Mouse (Mus musculus) inflammation-experienced regulatory T-cells, adult 6 months (primary cell): Measurements from ENCODE around the gene Srsf10. TPM values are rescaled to one million over a fixed set of nuclear protein-coding genes. Genes with fewer than 3 reads are reported as not detected.

Source experiments
- ATAC-seq: one replicate; pipeline ENCODE4 v1.8.0; 2017
- polyA plus RNA-seq, 3 experiments: library from polyadenylated mRNA; unstranded; fragments of 100-300 nt; shearing (Covaris generic); gene quantifications; one replicate each; pipeline ENCODE4 v1.2.1; 2017

Srsf10 gene
- polyA plus RNA-seq = 100 to 1,000 TPM; 184 to 209 (median 207) TPM

DNA sequence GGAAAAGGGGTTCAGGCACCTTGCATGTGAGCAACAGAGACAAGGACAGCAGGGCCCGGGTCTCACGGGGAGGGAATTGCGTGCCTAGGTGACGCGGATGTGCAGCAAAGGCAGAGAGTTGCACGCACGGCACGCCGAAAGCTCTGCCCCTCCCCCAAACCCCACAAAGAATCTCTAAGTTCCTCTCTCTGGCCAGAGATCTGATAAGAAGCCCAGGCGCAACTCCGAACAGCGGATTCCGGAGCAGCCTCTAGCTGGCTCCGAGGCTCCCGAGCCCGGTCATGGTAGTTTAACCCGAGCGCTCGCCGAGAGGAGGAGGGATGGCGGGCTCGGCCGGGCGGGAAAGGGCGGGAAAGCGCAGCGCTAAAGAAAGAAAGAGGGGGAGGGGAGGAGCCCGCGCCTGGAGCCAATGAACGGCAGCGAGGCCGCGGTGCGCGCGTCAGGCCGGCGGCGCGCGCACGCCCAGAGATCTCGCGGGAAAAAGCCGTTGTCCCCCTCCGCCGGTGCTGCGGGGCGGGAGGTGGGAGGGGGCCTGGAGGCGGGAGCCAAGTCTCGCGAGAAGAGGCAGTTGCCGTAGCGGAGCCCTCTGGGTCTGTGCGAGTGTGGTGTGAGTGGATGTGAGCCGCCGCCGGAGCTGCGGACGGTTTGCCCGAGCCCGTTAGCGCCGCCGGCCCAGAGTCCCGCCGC, at the start of gene Srsf10:
TSS of gene Srsf10 (plus strand) at position 212 of the 687 bp plus-strand sequence.
- peak; percentile 86 for ATAC-seq

GRCm38 (mm10) chr4:135814896-135815295, 40.7 kb upstream of the Srsf10 start:
- ATAC-seq = peak; percentile 68

DNA sequence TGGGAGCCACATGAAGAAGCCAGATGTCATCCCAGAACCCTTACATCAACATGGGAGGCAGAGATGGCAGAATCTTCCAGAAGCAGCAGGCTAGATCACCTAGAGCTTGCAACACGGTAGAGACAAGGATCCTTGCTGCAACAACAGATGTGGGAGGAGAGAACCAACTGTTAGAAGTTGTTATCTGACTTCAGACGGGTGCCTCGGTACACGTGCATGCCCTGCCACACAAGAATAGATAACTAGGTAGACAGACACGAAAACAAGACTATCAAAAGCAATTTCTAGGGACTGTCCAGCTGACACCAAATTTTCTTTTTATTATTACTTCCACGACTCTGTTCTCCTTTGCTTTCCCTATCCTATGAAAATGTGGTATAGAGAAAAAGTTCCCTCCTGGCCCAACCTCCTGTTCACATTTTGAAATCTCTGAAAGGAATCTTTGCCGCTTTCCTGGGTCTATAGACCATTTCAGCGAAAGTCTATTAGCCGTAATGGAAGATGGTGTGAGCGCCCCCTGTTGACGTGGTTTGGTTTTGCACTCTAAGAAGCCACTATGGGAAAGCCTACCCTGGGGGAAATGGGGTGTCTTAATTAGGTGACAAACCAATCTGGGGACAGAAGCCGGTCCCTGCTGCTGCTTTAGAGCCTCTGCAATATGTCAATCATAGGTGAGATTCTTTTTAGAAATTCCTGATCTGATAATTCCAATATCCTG, 38.5 kb upstream of the Srsf10 start:
- no peak for ATAC-seq

GRCm38 (mm10) chr4:135818366-135818765, 37.2 kb upstream of the Srsf10 start:
- ATAC-seq = no peak

GRCm38 (mm10) chr4:135819826-135820526, 35.6 kb upstream of the Srsf10 start:
- no peak for ATAC-seq

DNA sequence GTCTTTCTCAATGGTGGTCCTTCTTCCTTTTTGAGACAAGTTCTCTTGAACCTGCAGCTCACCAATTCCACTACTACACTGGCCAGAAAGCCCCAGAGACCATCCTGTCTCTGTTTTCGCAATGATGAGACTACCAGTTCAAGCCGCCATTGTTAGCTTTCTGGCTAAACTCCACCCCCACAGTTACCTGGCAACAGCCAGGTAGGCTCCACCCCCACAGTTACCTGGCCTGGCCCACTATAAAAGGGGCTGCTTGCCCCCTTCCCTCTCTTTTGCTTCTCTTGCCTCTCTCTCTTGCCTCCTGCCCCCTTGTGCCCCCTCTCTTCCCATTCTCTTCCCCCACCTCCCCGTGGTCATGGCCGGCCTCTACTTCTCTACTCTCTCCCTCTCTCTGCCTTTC, 33.8 kb upstream of the Srsf10 start:
- no peak for ATAC-seq

DNA sequence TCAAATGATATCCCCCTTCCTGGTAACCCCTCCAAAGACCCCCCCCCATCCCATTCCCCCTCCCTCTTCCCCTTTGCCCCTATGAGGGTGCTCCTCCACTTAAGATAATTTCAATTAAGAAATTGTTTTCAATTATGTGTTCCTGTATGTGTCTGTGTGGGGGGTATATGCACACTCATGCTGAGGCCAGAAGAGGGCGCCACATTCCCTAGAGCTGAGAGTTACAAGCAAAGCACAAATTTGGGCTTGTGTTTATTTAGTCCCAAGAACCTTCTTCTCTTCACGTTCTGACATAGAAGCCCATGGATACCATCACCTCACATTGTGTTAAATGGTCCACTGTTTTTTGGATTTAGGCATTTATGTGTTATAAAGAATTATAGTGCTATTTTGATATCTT, 32.2 kb upstream of the Srsf10 start:
- no peak for ATAC-seq

DNA sequence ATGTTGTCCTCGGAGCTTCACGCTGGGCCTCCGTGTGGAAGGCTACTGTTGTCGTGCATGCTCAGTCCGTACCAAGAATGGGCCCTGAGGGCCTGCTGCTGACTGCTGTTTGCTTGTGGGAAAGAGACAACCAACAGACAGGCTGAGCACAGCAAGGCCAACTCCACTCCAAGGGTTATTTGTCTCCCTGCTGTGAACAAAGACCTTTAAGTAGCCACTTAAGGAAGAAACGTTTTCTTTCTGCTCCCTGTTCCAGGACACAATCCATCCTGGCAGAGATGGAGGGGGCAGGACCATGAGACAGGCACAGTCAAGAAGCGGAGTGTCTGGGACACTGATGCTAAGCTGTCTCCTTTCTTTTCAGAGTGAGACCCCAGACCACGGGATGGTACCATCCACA, 31.3 kb upstream of the Srsf10 start:
- no peak for ATAC-seq

DNA sequence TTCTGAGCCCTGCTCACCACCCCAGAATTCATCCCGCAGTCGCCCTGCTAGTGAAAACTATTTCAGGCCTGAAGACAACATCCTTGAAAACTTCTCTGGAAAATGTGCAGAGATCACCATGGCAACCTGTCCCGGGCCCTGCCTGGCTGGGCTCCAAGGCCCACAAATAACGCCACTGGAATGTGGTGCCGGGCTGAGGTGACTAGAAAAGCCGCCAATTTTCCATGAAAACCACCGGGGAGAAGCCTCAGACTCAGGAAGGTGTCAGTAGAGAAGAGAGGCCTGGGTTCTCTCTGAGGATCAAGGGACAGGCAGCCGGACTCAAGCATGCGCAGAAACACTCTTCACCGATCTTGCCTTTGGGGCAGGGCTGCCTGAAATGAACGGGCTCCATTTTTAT, 27.1 kb upstream of the Srsf10 start:
- ATAC-seq = no peak

DNA sequence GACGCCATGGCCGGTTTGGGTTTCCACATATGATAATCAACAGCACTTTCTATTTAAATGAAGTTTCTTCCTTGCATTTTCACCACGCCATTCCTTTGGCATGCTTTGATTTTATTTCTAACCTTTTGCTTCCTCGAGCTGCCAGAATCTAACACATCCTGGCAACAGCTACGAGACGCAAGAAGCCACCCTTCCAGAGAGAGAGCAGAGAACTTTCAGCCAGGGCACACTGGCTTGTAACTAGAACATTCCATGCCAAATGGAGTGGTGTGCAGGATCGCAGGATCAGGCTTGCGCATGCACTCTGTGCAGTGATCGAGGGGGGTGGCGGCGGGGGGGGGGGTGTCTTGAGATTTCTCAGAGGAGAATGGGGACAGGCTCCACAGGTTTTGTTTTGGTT, 23.5 kb upstream of the Srsf10 start:
- no peak for ATAC-seq

DNA sequence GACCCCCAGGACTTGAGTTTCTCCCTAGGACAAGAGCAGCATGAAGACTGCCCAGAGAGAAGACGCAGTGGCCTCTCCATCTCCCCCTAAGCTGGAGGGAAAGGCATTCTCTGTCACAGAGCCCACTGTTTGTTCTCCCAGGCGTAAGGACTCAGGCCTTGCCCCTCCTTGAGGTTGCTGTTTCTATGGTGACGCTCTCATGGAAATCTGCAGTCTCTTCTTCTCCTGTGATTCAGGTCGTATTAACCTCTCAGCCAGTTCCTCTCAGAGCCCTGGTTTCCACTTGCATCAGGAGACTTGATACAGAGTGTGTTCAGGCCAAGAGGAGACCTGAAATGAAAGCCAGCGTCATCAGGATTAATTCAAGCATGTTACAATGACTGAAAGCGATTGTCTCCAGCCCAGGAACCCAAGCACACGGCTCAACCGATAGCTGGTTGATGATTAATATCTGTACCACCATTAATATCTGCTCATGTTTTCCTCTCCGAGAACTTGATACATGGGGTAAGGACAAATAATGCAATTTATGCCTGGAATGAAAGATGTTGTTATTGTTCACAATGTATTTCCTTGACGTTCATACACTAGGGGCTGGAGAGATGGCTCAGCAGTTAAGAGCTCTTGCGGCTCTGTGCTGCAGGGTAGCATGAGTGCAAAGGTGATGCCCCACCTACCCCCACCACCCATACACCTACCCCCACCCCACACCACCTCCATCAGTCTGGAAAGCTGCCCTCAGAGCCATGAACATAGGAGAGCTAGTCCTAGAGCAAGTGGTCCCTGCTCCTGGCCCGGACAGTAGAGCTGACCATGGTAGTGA, 22.0 kb upstream of the Srsf10 start:
- ATAC-seq = no peak

DNA sequence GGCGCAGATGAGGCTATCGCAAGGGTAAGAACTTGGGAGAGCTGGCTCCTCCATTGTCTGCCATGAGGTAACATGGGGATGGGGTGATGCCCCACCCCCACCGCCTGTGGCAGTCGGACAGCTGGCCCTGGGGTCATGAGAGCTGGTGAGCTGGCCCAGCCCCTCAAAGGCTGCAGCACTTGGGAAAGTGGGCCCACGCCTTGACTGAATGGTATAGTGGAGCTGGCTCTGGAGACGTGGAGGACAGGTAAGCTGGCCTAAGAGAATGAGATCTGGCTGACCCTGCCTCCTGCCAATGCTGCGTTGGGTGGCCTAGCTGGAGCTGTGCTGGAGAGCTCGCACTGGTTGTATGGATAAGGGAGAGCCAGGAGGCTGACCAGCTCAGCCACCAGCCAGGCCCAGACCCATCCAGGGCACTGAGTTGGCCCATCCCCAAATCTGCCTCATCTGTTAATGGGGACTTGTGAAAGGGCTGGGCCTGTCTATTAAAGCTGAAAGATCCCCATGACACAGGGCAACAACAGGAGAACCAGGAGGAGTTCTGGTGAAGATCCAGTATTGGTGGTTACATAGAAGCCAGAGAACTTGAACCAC, 21.3 kb upstream of the Srsf10 start:
- ATAC-seq = no peak

GRCm38 (mm10) chr4:135838925-135839292, 16.6 kb upstream of the Srsf10 start:
- ATAC-seq = no peak

GRCm38 (mm10) chr4:135839293-135840011, 16.1 kb upstream of the Srsf10 start:
- ATAC-seq = no peak

DNA sequence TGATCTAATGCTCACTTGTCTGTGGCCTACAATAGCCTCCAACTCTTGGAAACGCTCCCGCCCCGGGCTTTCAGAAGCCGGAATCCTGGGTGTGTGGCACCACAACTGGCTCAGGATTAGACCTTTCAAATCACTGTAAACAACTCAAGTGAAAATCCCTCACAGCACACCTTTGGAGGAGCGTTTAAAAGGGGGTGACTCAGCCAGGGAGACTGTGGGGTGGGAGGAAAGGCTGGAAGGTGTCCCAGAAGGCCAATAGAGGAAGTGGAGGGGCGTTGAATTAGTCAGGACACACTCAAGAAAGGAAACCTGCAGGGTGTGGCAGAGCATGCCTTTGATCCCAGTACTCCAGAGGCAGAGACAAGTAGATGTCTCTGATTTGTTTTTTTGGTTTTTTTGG, 11.1 kb upstream of the Srsf10 start:
- ATAC-seq = no peak

DNA sequence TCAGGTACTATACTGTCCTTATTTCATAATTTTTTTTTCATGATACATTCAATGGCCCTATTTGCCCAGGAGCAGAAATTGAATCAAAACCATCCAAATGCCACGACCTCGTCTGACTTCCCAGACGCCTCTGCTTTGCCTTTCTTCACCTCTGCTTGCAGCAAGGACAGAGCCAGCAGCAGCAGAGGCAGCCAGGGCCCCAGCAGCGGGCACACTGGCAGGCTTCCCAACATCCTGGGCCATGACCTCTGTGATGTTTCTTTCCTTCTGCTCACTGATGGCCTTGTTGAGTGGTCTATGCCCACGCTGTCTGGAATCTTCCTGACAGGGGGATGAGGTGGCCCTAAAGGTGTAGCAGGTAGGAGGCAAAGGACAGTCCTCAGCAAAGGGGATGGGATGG, 8.0 kb upstream of the Srsf10 start:
- no peak for ATAC-seq

DNA sequence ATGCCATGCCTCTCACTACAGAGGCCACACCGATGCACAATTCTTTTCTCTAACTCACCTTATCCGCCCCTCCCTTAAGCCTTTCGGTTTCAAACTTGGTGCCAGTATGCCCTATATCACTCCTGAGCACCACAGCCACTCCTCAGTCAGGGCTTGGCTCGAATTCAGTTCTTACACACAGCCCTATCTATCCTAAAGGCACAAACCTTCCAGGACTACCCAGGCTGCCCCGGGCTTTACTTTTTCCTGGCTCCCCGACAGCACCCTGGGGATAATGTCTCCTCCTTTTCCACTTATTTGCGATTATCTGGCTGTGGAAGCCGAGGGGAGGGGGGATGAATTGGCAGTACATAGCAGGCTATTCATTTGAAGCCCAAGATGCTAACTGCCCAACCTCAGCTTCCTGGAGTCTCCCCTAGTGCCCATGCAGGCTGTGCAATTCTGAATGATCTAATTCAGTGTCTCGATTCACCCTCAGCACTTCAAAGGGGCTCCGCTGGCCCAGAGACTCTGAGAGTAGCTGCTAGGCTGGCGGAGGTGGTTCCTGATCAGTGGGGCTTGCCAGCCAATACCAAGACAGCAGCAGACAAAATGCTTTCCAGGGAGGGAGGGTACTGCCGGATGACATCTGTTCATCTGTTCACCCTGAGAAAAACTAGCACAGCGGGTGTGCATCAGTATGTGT, 5.0 kb upstream of the Srsf10 start:
- ATAC-seq = peak; percentile 34

- ATAC-seq = no peak
Measured at GRCm38 (mm10) chr4:135851942-135852341, 3.6 kb upstream of the Srsf10 start.

DNA sequence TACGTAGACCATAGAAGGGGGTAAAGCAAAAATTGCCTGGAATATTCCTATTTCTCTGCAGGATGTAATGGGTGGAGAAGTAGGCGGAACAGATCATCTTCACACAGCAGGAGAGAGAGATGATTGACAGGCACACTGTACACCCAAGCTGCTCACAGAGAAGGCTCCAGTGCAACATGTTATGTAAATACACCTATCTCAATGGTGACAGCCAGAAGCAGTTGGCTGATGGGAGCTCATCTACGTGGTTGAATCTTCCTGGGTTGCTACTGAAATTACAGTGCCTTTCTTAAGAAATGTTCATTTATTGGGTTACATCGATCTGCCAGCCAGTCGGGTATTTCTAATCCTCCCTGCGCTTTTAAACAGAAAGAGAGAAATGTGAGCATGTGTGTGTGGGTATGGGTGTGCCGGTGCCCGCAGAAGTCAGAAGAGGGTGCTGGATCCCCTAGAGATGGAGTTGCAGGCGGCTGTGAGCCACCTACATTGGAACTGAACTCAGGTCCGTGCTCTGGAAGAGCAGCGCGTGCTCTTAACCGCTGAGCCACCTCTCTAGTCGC, 1.5 kb upstream of the Srsf10 start:
- no peak for ATAC-seq

GRCm38 (mm10) chr4:135854630-135855029, 917 bp upstream of the Srsf10 start:
- no peak for ATAC-seq

- no peak for ATAC-seq
Measured at GRCm38 (mm10) chr4:135855080-135855479, 467 bp upstream of the Srsf10 start.
